Mouse (Mus musculus): ENCODE results near the gene Uso1.
"Not testable (repeated sequence)": the region's sequence is repeated elsewhere in the genome, so short reads cannot be mapped to it uniquely, and the experiment has no call there.

The Uso1 gene

DNA sequence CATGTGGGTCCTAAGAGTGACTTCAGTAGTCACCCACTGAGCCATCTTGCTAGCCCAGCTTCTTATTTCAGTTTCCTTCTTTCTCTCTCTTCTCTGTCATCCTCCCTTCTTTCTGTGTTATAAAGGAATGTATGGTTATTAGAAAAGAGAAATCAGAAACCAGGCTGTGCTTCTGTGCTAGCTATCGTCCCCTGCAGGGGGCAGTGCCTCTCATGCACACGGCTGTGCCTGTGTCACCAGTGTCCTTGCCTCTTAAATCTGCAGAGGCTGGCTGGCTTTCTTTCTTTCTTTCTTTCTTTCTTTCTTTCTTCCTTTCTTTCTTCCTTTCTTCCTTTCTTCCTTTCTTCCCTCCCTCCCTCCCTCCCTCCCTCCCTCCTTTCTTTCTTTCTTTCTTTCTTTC is 58.0 kb downstream of the Uso1 start:
- not testable (repeated sequence) for DNase-seq (ENCODE audit: low spot score in 2 of 2)

GRCm38 (mm10) chr5:92196895-92197811 is 59.4 kb downstream of the Uso1 start:
- no peak for DNase-seq (ENCODE audit: low spot score in 2 of 2)

DNA sequence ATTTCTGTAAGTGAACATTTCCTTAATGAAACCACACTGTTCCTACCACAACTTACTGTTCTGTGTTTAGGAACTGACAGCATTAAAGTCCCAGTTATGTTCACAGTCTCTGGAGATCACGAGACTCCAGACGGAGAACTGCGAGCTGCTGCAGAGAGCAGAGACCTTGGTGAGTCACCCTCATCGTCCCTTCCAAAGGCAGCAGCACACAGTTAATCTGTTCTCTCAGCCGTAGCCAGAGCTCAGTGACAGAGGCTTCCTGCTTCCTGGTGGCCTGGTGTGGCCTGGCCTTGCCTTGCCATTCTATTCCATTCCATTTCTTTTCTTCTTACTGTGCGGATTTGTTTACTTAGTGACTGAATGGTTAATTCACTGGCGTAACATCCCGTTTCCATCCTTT is 60.5 kb downstream of the Uso1 start:
- no peak for DNase-seq (ENCODE audit: low spot score in 2 of 2)

GRCm38 (mm10) chr5:92204162-92205036 is 66.7 kb downstream of the Uso1 start:
- no peak for DNase-seq (ENCODE audit: low spot score in 2 of 2)

DNA sequence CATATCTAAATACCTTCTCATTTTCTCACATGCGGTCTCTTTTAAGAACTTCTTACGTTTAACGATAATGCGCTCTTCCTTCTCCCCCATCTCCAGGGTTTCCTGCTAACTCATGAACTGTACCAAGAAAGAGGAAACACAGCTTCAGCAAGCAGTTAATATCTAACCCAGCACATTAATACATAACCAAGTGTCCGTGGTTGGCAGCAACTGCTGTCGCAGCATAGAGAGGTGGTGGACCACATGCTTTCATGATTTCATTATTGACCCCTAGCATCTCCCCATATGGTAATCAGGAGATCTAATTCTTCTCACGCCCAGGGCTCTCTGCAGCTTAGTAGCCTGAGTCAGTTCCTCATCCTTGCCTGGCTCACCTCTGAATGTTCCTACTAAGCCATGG is 67.4 kb downstream of the Uso1 start:
- DNase-seq (ENCODE audit: low spot score in 2 of 2): no peak

DNA sequence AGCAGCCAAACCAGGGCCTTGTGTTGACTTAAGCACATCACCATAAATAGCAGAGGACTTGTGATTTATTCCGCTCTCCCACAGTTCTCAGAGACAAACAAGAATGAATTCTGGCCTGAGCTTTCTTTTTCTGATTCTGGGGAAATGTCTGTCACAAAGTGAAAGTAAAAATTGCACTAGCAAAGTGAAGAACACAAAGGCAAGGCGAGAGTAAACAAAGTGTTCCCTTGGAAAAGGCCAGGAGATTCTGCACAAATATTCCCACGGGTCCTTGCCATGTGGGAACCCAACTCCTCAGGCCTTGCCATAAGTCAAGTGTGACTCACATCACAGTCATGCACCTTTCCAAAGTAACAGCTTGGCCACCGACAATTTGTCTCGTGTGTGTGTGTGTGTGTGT is 68.0 kb downstream of the Uso1 start:
- DNase-seq (ENCODE audit: low spot score in 2 of 2): no peak

DNA sequence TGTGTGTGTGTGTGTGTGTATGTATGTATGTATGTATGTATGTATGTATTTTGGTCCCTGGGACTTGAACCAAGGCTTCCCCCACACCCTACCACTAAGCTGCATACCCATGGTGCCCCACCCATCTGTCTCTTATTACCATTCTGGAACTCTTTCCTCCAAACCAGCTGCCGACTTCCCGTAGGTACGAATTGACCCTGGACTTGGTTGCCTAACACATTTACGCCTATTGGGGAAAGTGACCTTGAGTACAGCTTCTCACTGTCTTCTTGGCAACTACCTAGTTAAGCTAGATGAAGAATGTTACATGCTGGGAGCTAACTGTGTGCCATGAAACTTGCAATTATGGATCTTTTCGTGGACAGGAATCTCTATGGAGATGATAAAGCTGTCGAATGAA is 68.4 kb downstream of the Uso1 start:
- no peak for DNase-seq (ENCODE audit: low spot score in 2 of 2)

DNA sequence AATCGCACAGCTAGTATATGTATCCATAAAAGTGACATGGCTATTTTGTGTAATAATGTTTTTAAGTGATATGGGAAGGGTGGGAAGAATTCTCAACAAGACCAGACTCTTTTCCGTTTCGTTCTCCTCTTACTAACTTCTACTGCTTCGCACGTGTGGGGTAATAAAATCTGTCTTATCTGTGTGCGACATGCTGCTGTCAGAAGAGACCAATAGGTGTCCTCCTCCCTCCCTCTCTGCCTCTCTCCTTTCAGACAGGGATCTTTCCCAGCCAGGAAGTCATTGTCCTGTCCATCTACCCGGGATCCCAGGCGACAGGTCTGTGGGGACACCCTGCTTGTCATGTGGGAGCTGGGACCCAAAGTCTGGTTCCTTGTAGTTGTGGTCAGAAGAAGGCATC is 72.5 kb downstream of the Uso1 start:
- no peak for DNase-seq (ENCODE audit: low spot score in 2 of 2)

DNA sequence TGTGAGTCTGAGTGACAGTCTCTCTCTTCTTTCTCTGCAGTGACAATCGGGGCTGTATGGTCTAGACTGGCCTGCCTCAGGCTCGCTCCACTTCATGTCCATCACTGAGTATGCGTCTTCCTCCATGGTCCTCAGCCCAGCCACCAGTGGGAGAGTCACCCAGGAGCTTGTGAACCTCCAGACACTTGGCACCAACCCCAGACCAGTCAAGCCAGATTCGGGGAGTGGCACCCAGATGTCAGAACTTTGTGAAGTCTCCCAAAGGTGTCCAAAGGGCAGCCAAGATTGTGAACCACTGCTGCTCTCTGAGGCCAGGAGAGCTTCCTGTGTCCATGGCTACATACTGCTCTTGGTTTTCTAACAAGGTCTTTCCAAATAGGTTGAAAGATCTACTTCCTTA is 74.5 kb downstream of the Uso1 start:
- DNase-seq (ENCODE audit: low spot score in 2 of 2): no peak

DNA sequence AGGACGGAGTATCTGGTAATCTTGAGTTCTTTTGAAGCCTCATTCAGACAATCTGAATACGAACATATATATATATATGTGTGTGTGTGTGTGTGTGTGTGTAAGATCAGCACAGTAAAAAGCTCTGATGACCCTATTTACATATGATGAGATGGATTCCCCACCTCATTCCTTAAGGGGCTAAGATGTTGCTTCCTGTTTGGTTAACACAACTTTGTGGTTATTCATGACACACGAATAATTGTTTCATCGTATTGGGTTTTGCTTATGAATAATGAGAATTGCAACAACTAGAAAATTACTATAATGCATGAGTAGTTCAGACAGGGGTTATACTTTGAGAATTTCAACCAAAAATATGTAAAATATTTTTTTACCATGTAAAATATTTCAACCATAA is 77.6 kb downstream of the Uso1 start, which contains the start of gene U90926:
Gene U90926, minus strand, starts transcription at position 101 of the 400 bp plus-strand sequence.
- DNase-seq (ENCODE audit: low spot score in 2 of 2): no peak

DNA sequence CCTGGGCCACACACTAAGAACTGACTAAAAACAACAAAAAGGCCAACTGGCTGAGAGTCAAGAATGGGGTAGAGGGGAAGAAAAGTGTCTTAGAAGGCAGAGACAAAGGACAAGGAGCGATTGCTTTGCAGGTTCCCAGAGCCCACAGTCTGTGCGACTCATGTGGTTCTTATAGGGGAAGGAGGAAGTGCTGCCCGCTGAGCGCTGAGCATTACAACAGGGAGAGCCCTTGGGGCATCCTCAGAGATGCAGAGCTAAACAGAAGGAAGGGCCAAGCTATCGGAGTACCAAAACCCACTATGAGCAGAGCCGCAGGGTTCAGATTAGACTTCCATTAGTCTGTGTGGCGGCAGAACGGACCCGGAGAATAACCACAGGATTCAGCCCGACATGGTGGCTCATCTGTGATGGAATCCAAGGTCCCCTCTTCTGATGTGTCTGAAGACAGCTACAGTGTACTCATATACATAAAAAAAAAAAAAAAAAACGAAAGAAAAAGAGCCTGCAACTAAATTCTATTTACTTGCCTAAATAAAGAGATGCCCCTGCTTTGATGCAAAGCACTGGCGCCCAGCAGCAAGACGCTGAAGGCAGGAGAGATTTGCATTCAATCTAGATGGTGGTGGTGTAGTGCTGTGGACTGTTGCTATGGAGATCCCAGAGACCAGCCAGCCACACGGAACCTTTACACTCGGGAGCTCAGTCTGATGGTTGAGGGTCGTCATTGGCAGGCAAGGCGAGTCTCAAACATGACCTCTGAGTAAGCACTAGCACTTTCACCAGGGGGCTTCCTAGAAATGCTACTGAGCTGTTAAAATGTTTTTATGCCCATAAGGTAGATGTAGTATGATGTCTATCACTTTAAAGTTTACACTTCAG is 81.4 kb downstream of the Uso1 start:
- no peak for DNase-seq (ENCODE audit: low spot score in 2 of 2)

GRCm38 (mm10) chr5:92219826-92220225 is 82.1 kb downstream of the Uso1 start:
- no peak for DNase-seq (ENCODE audit: low spot score in 2 of 2)

- DNase-seq (ENCODE audit: low spot score in 2 of 2): no peak
Observed at GRCm38 (mm10) chr5:92220287-92220902, 82.7 kb downstream of the Uso1 start.

GRCm38 (mm10) chr5:92227782-92228181 is 90.0 kb downstream of the Uso1 start:
- DNase-seq (ENCODE audit: low spot score in 2 of 2): no peak

DNA sequence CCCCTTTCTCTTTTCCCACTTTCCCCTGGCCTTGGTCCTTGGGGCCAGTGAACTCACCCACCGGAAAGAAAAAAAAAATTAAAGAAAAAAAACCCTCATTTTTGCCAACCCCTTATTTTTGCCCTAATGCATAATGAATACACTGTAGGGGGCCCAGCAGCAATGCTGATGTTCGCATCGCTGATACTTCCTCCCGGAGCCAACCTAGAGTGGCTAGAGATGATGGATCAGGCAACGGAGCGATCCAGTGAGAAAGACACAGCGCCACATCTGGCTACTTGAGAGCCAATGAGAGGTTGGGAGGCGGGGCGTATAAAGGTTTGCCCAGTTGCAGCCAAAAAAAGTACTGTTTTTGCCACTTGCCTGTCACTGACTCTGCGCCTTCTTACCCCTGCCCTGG is 91.0 kb downstream of the Uso1 start:
- DNase-seq (ENCODE audit: low spot score in 2 of 2): no peak

- DNase-seq (ENCODE audit: low spot score in 2 of 2): no peak
Observed at GRCm38 (mm10) chr5:92229514-92229913, 91.8 kb downstream of the Uso1 start.

- DNase-seq (ENCODE audit: low spot score in 2 of 2): no peak
Observed at GRCm38 (mm10) chr5:92230306-92230705, 92.6 kb downstream of the Uso1 start.

DNA sequence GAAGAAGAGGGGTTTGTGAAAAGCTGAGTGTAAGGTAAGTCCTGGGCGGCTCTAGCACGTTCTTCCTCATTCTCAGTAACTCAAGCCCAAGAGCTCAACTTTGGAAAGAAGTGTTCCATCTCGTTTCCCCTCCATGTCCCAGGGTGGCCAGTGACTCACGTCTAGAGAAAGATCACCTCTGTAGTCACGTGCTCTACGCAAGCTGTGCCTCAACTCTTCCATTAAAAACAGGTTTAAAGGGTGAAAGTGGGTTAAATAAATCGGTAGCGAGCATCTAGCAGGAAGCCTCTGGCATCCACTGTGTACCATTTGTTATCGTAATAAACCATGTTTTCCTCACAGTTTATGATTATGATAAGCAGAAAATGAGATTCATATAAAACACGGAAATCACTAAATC is 94.1 kb downstream of the Uso1 start:
- DNase-seq (ENCODE audit: low spot score in 2 of 2): no peak

DNA sequence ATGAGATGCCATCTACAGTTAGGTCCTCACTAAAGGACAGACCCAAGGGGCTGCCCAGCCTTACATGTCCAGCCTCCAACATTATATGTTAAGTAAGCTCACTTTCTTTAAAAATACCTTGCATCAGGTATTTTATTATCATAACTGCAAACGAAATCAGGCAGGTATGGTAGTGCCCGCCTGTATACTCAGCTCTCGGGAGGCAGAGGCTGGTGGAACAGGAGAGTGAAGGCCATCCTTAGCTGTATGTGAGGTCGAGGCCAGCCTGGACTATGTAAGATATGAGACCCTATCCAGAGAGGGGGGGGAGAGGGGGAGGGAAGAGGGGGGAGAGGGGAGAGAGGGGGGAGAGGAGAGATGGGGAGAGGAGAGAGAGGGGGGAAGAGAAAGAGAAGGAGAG is 95.6 kb downstream of the Uso1 start:
- DNase-seq (ENCODE audit: low spot score in 2 of 2): no peak

GRCm38 (mm10) chr5:92234939-92235557 is 97.3 kb downstream of the Uso1 start:
- DNase-seq (ENCODE audit: low spot score in 2 of 2): no peak
